Mouse (Mus musculus): Measurements from ENCODE around the gene Mlh3. TPM values are rescaled to one million over a fixed set of nuclear protein-coding genes. Genes with fewer than 3 reads are reported as not detected.

The Mlh3 gene
- 3.5 and 4.0 TPM in 2 replicates for polyA plus RNA-seq (2012; rRNA removed)

GRCm38 (mm10) chr12:85270319-85270718, at the start of gene Mlh3:
TSS of gene Mlh3 (minus strand) at chr12:85270599.

GRCm38 (mm10) chr12:85288486-85289156, 18.2 kb upstream of the Mlh3 start, which contains the start of gene Zc2hc1c:
TSS of gene Zc2hc1c (plus strand) at chr12:85288591.

GRCm38 (mm10) chr12:85287809-85288485, 17.5 kb upstream of the Mlh3 start, which contains the start of gene Acyp1:
TSS of gene Acyp1 (minus strand) at chr12:85288438.

GRCm38 (mm10) chr12:85219236-85219904, 51.0 kb downstream of the Mlh3 start, which contains the start of gene Eif2b2:
TSS of gene Eif2b2 (plus strand) at chr12:85219481.

Other genes with a start within 250 kb of the Mlh3 start
- gene Prox2, start 159.8 kb downstream of the Mlh3 start, polyA plus RNA-seq (2012; rRNA removed), result 3.0 and 3.4 TPM in 2 replicates
- 70.4 and 82.0 TPM in 2 replicates for gene Dlst, start 159.8 kb downstream of the Mlh3 start, polyA plus RNA-seq (2012; rRNA removed)
- gene Rps6kl1, start 119.3 kb downstream of the Mlh3 start, polyA plus RNA-seq (2012; rRNA removed), result 1.0 and 1.3 TPM in 2 replicates
- gene Pgf, start 92.8 kb downstream of the Mlh3 start, polyA plus RNA-seq (2012; rRNA removed), result 3.0 and 3.6 TPM in 2 replicates
- gene Eif2b2, start 51.1 kb downstream of the Mlh3 start, polyA plus RNA-seq (2012; rRNA removed), result 131 and 144 TPM in 2 replicates
- gene Acyp1, start 17.8 kb upstream of the Mlh3 start, polyA plus RNA-seq (2012; rRNA removed), result 2.5 and 3.3 TPM in 2 replicates
- gene Zc2hc1c, start 18.0 kb upstream of the Mlh3 start, polyA plus RNA-seq (2012; rRNA removed), result 1.1 and 1.2 TPM in 2 replicates
- 31.2 and 36.2 TPM in 2 replicates for gene Nek9, start 68.8 kb upstream of the Mlh3 start, polyA plus RNA-seq (2012; rRNA removed)
- 297 and 359 TPM in 2 replicates for gene Tmed10, start 104.2 kb upstream of the Mlh3 start, polyA plus RNA-seq (2012; rRNA removed)
- gene Fos, start 203.3 kb upstream of the Mlh3 start, polyA plus RNA-seq (2012; rRNA removed), result 25.5 and 27.3 TPM in 2 replicates